Mouse (Mus musculus) left cerebral cortex, postnatal 25 days (tissue): ENCODE measurements around the gene Clnk. TPM values are rescaled to one million over a fixed set of nuclear protein-coding genes. Genes with fewer than 3 reads are reported as not detected.

ENCODE experiments used
- DNase-seq, 2 experiments: peaks; one replicate each; pipeline ENCODE4 v3.0.0; 2022; ENCODE audit warnings: low spot score in 2 of 2, mixed read lengths in 1 of 2
- intact Hi-C: fragments of 180-260 bp; cut with DNase I; formaldehyde crosslinking; loops from one replicate; pipeline ENCODE4 v1.15.1; 2025
- total RNA-seq, 2 experiments: library from RNA; stranded (reverse); gene quantifications; 2 replicates each; pipeline ENCODE4 v1.2.3; 2021

Clnk gene
- total RNA-seq, 2 experiments from 2014 or later: 0.21 TPM; not detected in 1

GRCm38 (mm10) chr5:38862288-38862985 lies 14.2 kb downstream of the Clnk start:
- DNase-seq: no peak
- intact Hi-C loops: no loop called here

GRCm38 (mm10) chr5:38858015-38858721 lies 18.4 kb downstream of the Clnk start:
- DNase-seq: no peak
- intact Hi-C loops: no loop called here

GRCm38 (mm10) chr5:38857591-38857990 lies 19.0 kb downstream of the Clnk start:
- no peak for DNase-seq
- intact Hi-C loops: no loop called here

GRCm38 (mm10) chr5:38850171-38850570 lies 26.4 kb downstream of the Clnk start:
- intact Hi-C loops: no loop called here
- no peak for DNase-seq

GRCm38 (mm10) chr5:38845529-38845928 lies 31.1 kb downstream of the Clnk start:
- no peak for DNase-seq
- intact Hi-C loops: no loop called here

- intact Hi-C loops: no loop called here
- DNase-seq: no peak
These were observed 32.3 kb downstream of the Clnk start for GRCm38 (mm10) chr5:38844312-38844711.

GRCm38 (mm10) chr5:38839981-38840380 lies 36.6 kb downstream of the Clnk start:
- DNase-seq: no peak
- intact Hi-C loops: no loop called here

GRCm38 (mm10) chr5:38827310-38827709 lies 49.3 kb downstream of the Clnk start:
- DNase-seq: peak in 1 of 2 experiments; percentile 38
- intact Hi-C loops: no loop called here

- intact Hi-C loops: no loop called here
- no peak for DNase-seq
These were observed 50.0 kb downstream of the Clnk start for GRCm38 (mm10) chr5:38826586-38826985.

GRCm38 (mm10) chr5:38824132-38824965 lies 52.3 kb downstream of the Clnk start:
- intact Hi-C loops: no loop called here
- DNase-seq: no peak

GRCm38 (mm10) chr5:38813391-38814109 lies 63.1 kb downstream of the Clnk start:
- DNase-seq: no peak
- intact Hi-C loops: no loop called here

- intact Hi-C loops: no loop called here
- no peak for DNase-seq
These were observed 63.7 kb downstream of the Clnk start for GRCm38 (mm10) chr5:38812916-38813315.

- DNase-seq: no peak
- intact Hi-C loops: no loop called here
These were observed 64.2 kb downstream of the Clnk start for GRCm38 (mm10) chr5:38812386-38812785.

GRCm38 (mm10) chr5:38798910-38799309 lies 77.7 kb downstream of the Clnk start:
- intact Hi-C loops: no loop called here
- DNase-seq: no peak

GRCm38 (mm10) chr5:38795139-38795538 lies 81.5 kb downstream of the Clnk start:
- intact Hi-C loops: no loop called here
- peak in 1 of 2 experiments; percentile 44 for DNase-seq

- no peak for DNase-seq
- intact Hi-C loops: no loop called here
These were observed 85.5 kb downstream of the Clnk start for GRCm38 (mm10) chr5:38791116-38791515.

GRCm38 (mm10) chr5:38788820-38789219 lies 87.8 kb downstream of the Clnk start:
- intact Hi-C loops: loop anchor here (5.0 to 10.0 kb wide), 5 partner anchors 93 to 1076 kb away; no protein-coding TSS in a partner anchor
- no peak for DNase-seq

- intact Hi-C loops: loop anchor here (5.0 to 10.0 kb wide), 5 partner anchors 94 to 1077 kb away; no protein-coding TSS in a partner anchor
- peak in 1 of 2 experiments; percentile 34 for DNase-seq
These were observed 88.6 kb downstream of the Clnk start for GRCm38 (mm10) chr5:38787851-38788520.

GRCm38 (mm10) chr5:38786126-38786525 lies 90.5 kb downstream of the Clnk start:
- intact Hi-C loops: loop anchor here (5.0 to 10.0 kb wide), 5 partner anchors 96 to 1079 kb away; no protein-coding TSS in a partner anchor
- DNase-seq: no peak
